Mouse (Mus musculus) left cerebral cortex, adult 18-20 months (tissue): ENCODE data around the gene Adam19. TPM values are rescaled to one million over a fixed set of nuclear protein-coding genes. Genes with fewer than 3 reads are reported as not detected.
A peak's percentile ranks its signal among the peaks of the same experiment; 100 is the strongest.
"Not testable (repeated sequence)": the region's sequence is repeated elsewhere in the genome, so short reads cannot be mapped to it uniquely, and the experiment has no call there.

Experiments
- DNase-seq, 2 experiments: peaks; one replicate each; pipeline ENCODE4 v3.0.0; 2021 to 2022; ENCODE audit warnings: low spot score in 2 of 2, mixed read lengths in 1 of 2
- long read RNA-seq, 2 experiments: library from polyadenylated mRNA; stranded (forward); transcript quantifications; one replicate each; pipeline ENCODE4 v2.0.0; 2021
- total RNA-seq, 2 experiments: library from RNA; stranded (reverse); gene quantifications; 2 replicates each; pipeline ENCODE4 v1.2.3; 2021

The Adam19 gene
- 10 to 100 TPM; 12.8 to 16.1 TPM for total RNA-seq
- long read RNA-seq, experiment 1, full-length matches to known transcripts = 4 of 13 reads
- long read RNA-seq, experiment 1, partial matches to known transcripts = 0 of 13 reads
- long read RNA-seq, experiment 1, other reads (novel, unspliced or antisense) = 9 of 13 reads
- long read RNA-seq, experiment 2, partial matches to known transcripts = 0 of 7 reads
- long read RNA-seq, experiment 2, other reads (novel, unspliced or antisense) = 7 of 7 reads

DNA sequence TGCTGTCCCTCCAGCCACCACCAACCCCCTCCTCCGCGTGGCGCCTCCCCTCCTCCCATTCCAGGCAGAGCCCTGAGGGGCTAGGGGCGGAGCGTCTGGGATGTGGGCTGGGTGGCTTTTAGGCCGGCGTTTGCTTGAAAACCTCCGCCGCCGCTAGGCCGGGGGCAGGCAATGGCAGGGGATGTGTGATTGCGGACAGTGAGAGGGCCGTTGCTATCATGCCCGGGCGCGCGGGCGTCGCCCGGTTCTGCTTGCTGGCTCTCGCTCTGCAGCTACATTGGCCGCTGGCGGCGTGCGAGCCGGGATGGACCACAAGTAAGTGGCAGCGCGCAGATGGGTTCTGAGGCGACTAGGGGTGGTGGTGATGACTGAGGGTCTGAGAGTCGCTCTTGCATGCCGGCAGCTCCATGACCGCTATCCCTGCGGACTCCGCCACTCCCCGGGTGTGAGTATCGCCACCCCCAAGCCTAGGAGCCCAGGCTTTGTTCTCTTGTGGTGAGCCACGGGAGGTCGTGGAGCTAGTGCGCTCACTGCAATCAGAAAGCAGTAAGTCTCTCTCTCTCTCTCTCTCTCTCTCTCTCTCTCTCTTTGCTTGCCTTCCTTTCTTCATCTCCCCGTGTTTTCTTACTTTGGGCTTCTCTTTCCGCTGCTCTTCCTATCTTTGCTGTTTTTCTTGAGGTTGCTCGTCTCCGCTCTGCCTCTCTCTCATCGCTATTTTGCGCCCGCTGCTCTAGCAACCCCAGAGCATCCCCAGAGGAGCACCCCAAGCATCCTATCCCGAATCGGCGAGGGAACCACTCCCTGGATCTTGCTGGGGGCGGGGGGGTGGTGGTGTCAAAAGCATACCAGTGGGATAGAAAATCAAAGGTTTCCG is at the start of gene Adam19:
Gene Adam19 (plus strand): TSS at position 97 of the 874 bp plus-strand sequence.
- DNase-seq = peak; percentile 57 to 69

DNA sequence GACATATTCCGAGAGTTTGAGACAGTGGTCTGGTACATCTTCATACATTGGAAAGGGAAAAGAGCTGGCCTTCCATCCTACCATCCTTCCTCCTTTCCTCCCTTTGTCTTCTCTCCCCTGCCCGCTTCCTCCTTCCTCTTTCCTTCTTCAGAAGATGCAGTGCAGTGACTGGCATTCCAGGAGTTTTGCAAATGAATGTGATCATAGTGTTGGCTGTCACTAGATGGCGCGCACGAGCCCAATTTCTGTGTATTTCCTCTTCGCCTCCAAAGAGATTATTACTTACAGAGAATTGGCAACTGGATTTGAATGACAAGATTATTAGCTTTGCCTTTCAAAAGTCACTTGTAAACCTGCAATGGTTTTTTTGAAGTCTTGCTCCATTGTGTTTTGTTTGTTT is 39.7 kb upstream of the Adam19 start:
- peak; percentile 73 to 86 for DNase-seq

DNA sequence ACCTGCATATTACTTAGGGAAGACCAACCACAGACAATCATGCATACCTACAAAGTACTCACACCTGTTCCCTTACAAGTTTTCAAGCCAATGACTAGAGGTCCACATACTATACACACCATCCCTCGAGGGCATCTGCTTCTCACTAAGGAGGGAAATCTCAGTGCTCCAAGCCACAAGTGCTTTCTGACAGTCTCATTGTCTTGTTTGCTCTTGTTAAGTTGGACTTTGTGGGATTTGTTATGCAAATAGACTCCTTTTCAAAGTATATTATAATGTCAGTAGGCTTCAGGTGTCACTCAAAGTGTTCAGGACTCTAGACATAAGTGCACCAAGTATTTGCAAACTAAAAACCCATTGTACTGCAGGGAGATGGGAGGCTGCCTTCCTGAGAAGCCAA is 35.5 kb upstream of the Adam19 start:
- DNase-seq = no peak

DNA sequence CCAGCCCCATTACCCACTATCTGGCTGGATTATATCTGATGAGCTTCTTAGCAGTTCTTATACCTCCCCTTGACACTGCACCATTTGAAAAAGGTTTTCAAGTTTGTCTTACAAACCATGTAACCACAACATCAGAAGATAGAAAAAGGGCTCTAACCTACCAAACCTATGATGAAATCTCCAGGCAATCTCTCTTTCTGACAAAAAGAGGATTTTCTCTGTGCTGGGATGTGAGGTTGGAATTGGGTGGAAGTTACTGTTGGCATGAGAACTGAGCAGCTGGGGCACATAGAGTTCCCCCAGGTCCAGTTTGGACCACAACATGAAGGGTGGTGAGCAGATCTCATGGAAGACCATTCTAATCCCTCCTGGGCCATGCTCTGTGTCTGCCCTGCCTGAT is 33.9 kb upstream of the Adam19 start:
- no peak for DNase-seq

DNA sequence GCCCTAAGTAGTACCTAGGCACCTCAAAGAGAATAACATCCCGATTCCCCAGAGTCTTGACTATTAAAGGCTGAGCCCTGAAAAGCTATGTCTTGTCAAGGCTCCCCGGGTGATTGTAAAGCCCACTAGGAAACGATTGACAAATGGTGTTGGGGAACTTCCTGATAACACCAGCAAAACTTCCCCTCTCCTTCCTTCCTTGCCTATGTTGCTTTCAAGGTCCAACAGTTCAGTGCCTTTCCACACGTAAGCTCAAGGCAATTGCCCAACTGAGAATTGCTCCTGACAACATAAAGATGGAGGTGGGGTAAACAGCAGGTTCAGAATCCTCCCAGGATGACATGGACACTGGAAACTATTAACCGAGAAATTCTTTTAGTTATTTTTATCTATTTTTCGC is 32.8 kb upstream of the Adam19 start:
- no peak for DNase-seq

DNA sequence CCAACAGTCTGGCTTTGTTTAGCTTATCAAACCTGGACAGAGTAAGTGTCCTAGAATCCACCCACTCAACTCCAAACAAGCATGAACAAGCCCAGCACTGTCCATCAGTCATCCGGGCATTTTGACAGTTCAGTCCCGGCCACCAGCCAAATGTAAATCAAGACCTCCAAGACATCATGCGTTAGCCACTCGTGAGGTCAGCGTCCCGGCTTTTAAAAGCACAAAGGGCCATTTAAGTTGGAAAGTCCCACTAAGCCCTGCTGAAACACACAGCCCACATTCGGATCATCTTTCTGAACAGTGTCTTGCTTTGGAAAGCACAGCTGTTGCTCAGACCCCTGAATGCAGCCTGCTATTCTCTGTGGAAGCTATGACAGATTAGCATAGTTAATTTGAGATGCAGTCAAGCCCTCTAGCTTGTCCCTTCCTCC is 29.8 kb upstream of the Adam19 start:
- no peak for DNase-seq

DNA sequence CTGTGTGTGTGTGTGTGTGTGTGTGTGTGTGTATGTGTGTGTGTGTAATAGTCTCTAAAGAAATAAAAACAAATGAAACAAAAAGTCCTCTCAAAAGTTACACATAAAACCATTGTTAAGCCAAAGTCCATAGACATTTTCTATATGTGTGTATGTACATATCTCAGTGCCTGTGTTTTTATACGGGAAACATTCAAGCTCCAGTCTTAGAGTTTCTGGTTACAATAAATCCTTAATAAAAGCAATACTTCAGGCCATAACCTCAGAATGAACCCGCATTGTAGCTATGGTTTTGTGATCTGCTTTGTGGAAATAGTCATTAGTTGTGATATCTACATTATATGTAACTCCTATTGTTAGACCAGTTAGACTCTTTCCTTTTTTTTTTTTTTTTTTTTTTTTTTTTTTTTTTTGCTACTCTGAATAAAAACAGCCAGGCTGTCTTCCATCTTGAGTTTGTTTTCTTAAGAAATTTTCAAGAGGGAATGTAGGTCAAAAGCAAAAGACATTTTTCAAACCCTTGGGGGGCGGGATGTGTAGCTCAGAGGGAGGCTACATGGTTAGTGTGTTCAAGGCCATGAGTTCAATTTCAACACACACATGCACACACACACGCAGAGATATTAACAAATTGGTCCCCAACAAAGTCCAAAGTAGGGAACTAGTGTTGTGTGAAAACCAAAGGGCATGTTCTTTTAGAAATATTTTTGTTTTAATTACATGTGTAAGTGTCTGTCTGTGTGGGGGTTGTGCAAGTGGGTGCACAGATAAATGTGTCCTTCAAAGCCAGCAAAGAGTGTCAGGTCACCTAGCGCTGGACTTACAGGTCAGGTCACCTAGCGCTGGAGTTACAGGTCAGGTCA is 27.6 kb upstream of the Adam19 start:
- DNase-seq = no peak

DNA sequence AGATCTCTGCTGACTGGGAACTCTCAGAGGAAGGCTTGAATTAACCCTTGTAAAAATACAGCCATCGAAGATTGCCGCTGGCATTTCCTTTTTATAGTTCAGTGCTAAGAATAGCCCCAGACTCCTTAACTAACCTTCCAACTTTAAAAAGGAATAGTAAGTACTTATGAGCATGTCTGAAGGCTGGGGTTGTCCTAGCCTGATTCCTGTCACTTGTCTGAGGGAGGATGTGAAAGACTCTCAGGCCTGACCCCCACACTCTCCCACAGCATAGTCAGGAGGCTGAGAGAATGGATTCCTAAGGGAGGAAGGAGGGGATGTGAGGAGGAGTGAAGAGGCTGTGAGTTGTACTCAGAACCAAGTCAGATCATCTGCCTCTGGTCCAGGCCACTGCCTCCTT is 26.3 kb upstream of the Adam19 start:
- DNase-seq = no peak

DNA sequence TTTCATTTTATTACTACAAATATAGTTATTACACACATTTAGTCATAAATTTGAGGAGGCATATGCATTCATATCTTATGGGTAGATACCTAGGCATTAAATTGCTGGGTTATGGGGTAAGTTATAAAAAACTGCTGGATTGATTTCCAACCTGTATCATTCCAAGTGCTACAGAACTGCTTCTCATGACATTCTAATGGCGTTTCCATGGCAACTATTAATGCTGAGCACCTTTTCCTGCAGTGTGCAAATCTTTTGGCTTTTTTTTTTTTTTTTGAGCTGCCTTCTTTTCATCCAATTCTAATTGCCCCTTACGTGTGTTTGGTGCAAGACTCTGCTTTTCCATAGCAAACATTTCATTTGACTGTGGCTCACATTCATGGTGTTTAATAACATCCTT is 25.8 kb upstream of the Adam19 start:
- DNase-seq = no peak

DNA sequence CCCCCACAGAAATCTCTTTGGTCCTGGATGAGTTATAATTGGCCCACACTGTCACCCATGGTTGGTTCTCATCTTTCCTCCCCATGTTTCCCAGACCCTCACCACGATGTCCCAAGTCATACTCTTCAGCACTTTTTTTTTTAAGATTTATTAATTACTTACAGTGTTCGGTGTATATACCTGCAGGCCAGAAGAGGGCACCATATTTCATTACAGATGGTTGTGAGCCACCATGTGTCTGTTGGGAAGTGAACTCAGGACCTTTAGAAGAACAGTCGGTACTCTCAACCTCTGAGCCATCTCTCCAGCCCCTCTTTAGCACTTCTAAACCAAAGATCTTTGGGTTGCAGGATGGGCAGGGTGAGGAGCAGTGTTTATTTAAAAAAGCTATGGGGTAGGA is 24.3 kb upstream of the Adam19 start:
- no peak for DNase-seq

DNA sequence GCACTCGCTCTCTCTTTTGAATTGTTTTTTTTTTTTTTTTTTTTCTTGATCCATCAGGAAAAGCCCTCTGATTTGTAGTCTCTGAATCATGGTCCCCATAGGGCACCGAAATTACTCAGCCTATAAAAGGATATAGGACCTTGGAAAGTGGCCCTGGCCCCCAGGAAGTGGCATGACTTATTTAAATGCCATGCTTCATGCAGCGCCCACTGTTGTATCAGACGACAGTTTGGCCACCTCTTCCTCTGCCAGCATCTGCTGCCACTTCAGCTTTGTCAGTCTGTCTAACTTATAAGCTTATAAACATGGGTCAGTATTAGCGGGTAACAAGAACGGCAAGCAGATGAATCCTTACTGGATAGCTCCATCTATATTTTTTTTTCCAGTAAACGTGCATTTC is 22.8 kb upstream of the Adam19 start:
- DNase-seq = no peak

DNA sequence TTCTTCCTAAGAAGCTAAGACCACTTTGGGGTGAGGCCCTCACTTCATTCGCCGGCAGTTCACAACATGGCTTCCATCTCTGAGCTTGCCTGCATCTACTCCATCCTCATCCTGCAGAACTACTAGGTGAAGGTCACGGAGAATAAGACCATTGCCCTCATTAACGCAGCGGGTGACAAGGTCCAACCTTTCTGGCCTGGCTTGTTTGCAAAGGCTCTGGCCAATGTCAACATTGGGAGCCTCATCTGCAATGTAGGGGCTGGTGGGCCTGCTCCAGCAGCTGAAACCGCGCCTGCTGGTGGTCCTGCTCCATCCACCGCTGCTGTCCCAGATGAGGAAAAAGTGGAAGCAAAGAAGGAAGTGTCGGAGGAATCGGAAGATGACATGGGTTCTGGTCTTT is 19.4 kb upstream of the Adam19 start:
- no peak for DNase-seq

DNA sequence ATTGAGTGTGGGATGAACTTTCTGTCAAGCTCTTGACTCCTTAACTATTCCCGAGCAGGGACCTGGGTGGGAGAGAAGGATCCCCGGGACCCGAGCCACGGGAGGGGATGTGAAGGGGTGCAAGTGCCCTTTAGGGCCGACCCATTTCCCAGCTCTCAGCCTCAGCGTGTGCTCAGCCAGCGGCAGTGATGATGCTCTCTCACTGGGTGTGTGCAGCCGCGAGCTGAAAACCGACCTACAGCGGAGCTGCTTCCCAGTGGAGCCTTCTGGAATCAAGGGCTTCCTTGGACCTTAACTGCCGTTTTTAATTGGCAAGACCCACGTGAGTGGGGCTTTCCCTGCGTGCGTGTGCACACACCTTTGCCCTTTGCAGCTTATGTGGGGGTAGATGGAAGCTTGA is 16.9 kb upstream of the Adam19 start:
- DNase-seq = no peak

DNA sequence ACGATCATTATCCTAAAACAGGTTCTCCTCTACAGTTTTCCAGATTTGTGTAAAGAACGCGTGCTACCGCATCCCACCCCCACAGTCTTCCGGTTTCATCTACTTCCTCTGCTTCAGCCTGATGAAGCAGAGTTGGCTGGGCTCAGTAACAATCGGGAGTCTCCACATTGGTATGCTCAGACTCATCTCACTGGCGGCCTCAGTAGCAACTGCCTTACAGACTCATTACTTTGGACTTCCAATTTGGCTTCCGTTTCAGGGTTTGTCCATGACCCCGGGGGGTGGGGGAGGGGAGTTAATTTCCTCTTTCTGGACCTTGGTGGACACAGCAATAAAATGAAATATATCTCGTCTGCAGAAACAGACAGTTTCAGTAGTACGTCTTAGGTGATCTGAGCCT is 16.5 kb upstream of the Adam19 start:
- DNase-seq = no peak

DNA sequence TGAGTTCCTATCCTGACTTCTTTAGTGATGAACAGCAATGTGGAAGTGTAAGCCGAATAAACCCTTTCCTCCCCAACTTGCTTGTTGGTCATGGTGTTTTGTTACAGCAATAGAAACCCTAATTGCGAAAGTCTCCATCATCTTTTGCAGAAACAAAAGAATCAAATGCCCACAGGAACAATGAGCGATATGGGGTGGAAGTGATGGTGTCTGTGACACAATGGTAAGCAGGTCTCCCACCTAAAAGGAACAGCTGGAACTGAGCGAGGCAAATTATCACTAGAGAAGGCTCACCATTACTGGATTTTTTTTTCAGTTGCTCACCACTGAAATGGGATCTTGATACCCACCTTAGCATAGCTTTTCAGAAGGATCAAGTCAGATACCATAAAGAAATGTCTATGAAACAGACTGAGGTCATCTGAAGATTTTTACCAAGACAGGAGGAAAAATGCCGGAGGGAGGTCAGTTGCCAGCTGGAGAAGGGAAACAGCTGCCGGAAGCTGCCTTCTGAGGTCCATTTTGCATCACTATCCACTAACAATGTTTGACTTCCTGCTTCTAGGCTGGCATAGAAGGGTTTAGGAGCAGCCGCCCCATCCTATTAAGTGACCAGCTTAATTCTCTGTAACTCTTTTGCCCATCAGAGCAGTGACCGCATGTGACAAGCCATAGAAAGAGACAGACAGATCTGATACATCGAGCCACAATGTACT is 14.8 kb upstream of the Adam19 start:
- no peak for DNase-seq

DNA sequence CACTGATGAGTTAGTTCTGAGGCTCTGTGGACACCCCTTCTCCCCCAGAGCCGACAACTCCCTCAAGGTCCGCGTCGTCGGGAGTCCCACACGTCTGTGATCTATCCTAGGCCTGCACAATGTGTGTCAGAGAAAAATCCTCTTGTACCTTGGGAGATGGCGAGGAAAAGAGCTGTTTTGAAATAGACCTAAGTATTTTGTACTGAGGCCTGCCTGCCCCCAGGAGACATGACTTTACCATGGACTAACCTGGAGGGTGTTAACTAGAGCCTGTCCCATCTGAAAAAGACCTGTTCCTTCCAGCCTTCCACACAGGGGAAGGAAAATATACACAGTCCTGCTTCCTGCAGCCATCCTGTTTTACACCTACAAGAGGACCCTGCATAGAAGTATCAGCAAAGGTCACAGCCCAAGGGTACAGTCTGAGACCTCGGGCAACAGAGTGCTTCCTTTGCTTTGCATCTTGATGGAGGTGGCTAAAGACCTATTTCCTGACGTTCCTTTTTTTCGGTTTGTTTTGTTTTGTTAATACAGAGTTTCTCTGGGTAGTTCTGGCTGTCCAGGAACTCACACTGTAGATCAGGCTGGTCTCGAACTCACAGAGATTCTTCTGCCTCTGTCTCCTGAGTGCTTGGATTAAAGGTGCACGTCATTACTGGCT is 14.1 kb upstream of the Adam19 start:
- no peak for DNase-seq

DNA sequence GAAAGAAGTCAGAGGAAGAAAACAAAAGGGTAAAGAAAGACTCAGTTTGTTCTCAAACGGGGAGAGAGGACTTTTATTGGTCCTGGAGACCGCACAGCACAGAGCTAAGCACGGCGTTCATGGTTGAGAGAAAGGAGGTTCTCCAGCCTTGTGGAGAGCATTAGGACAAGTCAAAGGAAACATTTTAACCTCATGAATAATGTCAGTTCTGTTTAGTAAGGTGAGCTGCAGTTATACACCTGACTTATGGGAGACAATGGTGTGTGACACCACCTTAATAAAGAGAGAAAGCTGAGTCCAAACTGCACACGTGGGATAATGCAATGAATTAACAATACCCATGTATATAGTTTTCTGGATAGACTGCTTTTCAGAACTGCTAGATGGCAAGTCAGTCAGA is 11.0 kb upstream of the Adam19 start:
- no peak for DNase-seq

DNA sequence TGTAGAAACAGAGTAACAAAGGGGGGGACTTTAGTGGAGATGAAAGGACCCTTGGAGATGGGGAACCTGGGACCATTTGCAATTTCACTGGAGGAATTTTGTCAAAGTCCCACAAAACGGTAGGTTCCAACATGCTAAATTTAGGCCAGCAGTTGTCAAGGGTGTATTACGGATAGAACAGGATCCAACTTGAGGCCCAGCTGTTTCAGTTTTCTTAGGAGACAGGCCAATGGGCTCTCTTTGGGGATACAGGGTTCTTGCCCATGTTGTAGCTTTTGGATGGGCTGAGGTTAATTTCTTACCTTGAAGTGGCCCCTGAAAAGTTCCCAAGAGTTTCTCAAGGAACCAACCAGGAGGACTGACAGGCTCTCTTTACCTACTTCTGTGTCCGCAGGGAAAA is 8.5 kb upstream of the Adam19 start:
- no peak for DNase-seq

DNA sequence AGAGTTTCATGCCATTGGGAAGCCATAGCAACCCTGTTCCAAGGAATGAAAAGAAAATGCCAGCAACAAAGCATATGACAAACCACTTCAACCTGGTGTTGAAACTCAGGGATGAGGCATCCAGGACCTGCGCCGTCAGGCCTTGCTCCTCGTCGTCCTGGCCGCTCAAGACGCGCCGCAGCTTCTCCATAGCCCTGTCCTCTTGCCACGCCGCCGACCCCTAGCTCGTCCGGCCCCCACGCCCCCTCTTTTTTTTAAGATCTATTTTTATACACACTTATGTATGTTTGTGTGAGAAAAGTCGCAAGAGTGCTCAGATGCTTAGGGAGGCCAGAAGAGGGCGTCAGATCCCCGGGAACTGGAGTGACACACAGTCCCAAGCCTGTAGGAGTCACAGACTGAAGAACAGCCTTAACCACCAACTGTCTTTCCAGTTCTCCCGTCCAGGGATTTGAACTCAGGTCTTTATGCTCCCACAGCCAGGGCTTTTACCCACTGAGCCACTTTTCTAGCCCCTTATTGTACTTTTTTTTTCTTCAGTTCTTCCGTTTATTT is 3.6 kb upstream of the Adam19 start, which contains the start of gene Gm12166:
Gene Gm12166 (minus strand): TSS at position 217 of the 555 bp plus-strand sequence.
- peak; percentile 60 to 66 for DNase-seq

DNA sequence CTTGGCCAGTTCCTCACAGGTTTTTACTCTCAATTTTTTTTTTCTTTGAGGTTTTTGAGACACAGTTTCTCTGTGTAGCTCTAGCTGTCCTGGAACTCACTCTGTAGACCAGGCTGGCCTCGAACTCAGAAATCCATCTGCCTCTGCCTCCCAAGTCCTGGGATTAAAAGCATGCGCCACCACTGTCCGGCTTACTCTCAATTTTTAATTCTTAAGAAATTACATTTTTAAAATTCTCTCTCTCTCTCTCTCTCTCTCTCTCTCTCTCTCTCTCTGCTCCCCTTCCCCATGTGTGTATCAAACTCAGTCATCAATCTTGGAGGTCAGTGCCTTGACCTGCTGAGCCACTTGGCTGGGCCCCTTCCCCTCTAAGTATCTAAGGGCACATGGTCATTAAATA is 2.3 kb upstream of the Adam19 start:
- not testable (repeated sequence) for DNase-seq
